Mouse (Mus musculus) liver, postnatal 0 days (tissue): ENCODE measurements around the gene Opa3. TPM values are rescaled to one million over a fixed set of nuclear protein-coding genes. Genes with fewer than 3 reads are reported as not detected.

Experiments
- ATAC-seq: fragments of 200-750 bp; cut with Nextera tagmentation; 2 replicates; pipeline ENCODE4 v1.8.0; 2017; ENCODE audit warnings: mild to moderate bottlenecking, moderate library complexity
- DNase-seq: peaks from one replicate; pipeline ENCODE4 v3.0.0-alpha.2; 2016
- H3K27ac ChIP-seq: fragments of 300-500 bp; sonication (generic); 2 replicates; pipeline ENCODE4 v1.5.1; 2014; ENCODE audit warnings: antibody characterized with exemption, moderate library complexity, mild to moderate bottlenecking, low read depth
- H3K27me3 ChIP-seq: fragments of 300-500 bp; sonication (generic); 2 replicates; pipeline ENCODE4 v1.6.1; 2014; ENCODE audit warnings: low read length, control low read depth, mixed read lengths; ENCODE audit not compliant: insufficient read depth
- H3K36me3 ChIP-seq: fragments of 300-500 bp; sonication (generic); replicated peaks from 2 replicates; pipeline ENCODE4 v1.6.1; 2014; ENCODE audit warnings: mild to moderate bottlenecking, control low read depth, low read length, moderate library complexity, mixed read lengths; ENCODE audit not compliant: insufficient read depth
- H3K4me1 ChIP-seq: fragments of 300-500 bp; sonication (generic); 2 replicates; pipeline ENCODE4 v1.6.1; 2014; ENCODE audit warnings: antibody characterized with exemption, mild to moderate bottlenecking, control low read depth; ENCODE audit not compliant: insufficient read depth
- H3K4me2 ChIP-seq: fragments of 300-500 bp; sonication (generic); 2 replicates; pipeline ENCODE4 v1.6.1; 2014; ENCODE audit warnings: low read depth, mild to moderate bottlenecking, low read length, moderate library complexity, mixed read lengths
- H3K4me3 ChIP-seq: fragments of 300-500 bp; sonication (generic); 2 replicates; pipeline ENCODE4 v1.5.1; 2014; ENCODE audit warnings: low read depth, low read length
- H3K9ac ChIP-seq: fragments of 300-500 bp; sonication (generic); replicated peaks from 2 replicates; pipeline ENCODE4 v1.6.1; 2014; ENCODE audit warnings: mild to moderate bottlenecking, moderate library complexity
- H3K9me3 ChIP-seq: fragments of 300-500 bp; sonication (generic); 2 replicates; pipeline ENCODE4 v1.6.1; 2016; ENCODE audit warnings: mild to moderate bottlenecking, control low read depth, low read length, mixed read lengths
- CTCF ChIP-seq: sonication (generic); IDR thresholded peaks from 2 replicates; pipeline ENCODE4 v1.5.1; 2016; ENCODE audit warnings: antibody characterized with exemption, low read depth
- EP300 ChIP-seq: IDR thresholded peaks from 2 replicates; pipeline ENCODE4 v1.6.1; 2016; ENCODE audit warnings: antibody characterized with exemption, low read depth, mild to moderate bottlenecking
- WGBS: fragments of 180-500 bp; shearing (Covaris S2); extraction: QIAGEN DNeasy Blood & Tissue Kit; methylation state at CpG from one replicate; pipeline ENCODE4 v1.1.7; 2014; ENCODE audit not compliant: insufficient replicate concordance; 5-methylcytosine and 5-hydroxymethylcytosine counted together
- polyA plus RNA-seq: library from polyadenylated mRNA; unstranded; fragments of >200 nt; fragmentation: Nextera tagmentation; extraction: Ambion mirVana; gene quantifications from 2 replicates; pipeline ENCODE4 v1.2.1, GENCODE M21; 2015

The Opa3 gene
- polyA plus RNA-seq, 1 experiment from 2014 or later: 9.7 TPM

GRCm38 (mm10) chr7:19236411-19236810, 8.3 kb downstream of the Opa3 start:
- Histone ChIP-seq H3K9ac (no peak overlapping the region), H3K9me3 (no peaks in the 10 kb centered on the region), H3K36me3 (peaks cover 4% of the 10 kb centered on the region; the same call in 1 of the 2 replicates), H3K4me1 (peaks cover 17% of the 10 kb centered on the region; the same call in 1 of the 2 replicates), H3K27me3 (no peaks in the 10 kb centered on the region), H3K4me3 (no peak overlapping the region), H3K4me2 (no peak overlapping the region), H3K27ac (no peak overlapping the region)
- ATAC-seq (no peak), DNase-seq (no peak)
- TF ChIP-seq EP300: no peak
- no peak for TF ChIP-seq CTCF
- WGBS: 68% methylated on average over 2 of the region's 2 CpGs

- Histone ChIP-seq H3K4me1 (peaks cover 14% of the 10 kb centered on the region; the same call in 1 of the 2 replicates), H3K9ac (no peak overlapping the region), H3K27ac (no peak overlapping the region), H3K4me2 (no peak overlapping the region), H3K9me3 (no peaks in the 10 kb centered on the region), H3K36me3 (peaks cover 3% of the 10 kb centered on the region; the same call in 1 of the 2 replicates), H3K27me3 (no peaks in the 10 kb centered on the region), H3K4me3 (no peak overlapping the region)
- no peak for ATAC-seq
- WGBS: 98% methylated on average over 4 of the region's 4 CpGs
- DNase-seq: no peak
- TF ChIP-seq CTCF (no peak), EP300 (no peak)
Measured at GRCm38 (mm10) chr7:19238344-19238743, 10.2 kb downstream of the Opa3 start.

GRCm38 (mm10) chr7:19239423-19239822, 11.3 kb downstream of the Opa3 start:
- Histone ChIP-seq H3K4me3 (no peak overlapping the region), H3K27ac (no peak overlapping the region)
- peak; percentile 92 for ATAC-seq

GRCm38 (mm10) chr7:19239986-19240385, 11.9 kb downstream of the Opa3 start:
- TF ChIP-seq EP300 (no peak), CTCF (no peak)
- no peak overlapping the region for H3K27ac ChIP-seq
- H3K4me1 ChIP-seq: peaks cover 10% of the 10 kb centered on the region
- no peaks in the 10 kb centered on the region for H3K27me3 ChIP-seq
- peaks cover 4% of the 10 kb centered on the region; the same call in 1 of the 2 replicates for H3K36me3 ChIP-seq
- no peak overlapping the region for H3K9ac ChIP-seq
- ATAC-seq (peak; percentile 79), DNase-seq (no peak)
- peak overlapping the region; percentile 40; the same call in 1 of the 2 replicates for H3K4me2 ChIP-seq
- 42% methylated on average over 2 of the region's 4 CpGs for WGBS
- no peak overlapping the region for H3K4me3 ChIP-seq
- no peaks in the 10 kb centered on the region for H3K9me3 ChIP-seq

More at GRCm38 (mm10) chr7:19239423-19239822, 11.3 kb downstream of the Opa3 start:
- TF ChIP-seq CTCF: peak; percentile 98
- TF ChIP-seq EP300: no peak
- peak overlapping the region; percentile 40; the same call in 1 of the 2 replicates for H3K4me2 ChIP-seq
- H3K27me3 ChIP-seq: no peaks in the 10 kb centered on the region
- peak; percentile 92 for DNase-seq
- H3K36me3 ChIP-seq: no peaks in the 10 kb centered on the region; the same call in 1 of the 2 replicates
- H3K4me1 ChIP-seq: peaks cover 14% of the 10 kb centered on the region
- no peaks in the 10 kb centered on the region for H3K9me3 ChIP-seq
- WGBS: 0% methylated on average over 1 of the region's 1 CpGs
- no peak overlapping the region for H3K9ac ChIP-seq

GRCm38 (mm10) chr7:19240905-19241463, 12.8 kb downstream of the Opa3 start:
- no peak overlapping the region for H3K27ac ChIP-seq
- 91% methylated on average over 8 of the region's 8 CpGs for WGBS
- H3K4me2 ChIP-seq: no peak overlapping the region
- DNase-seq: no peak
- no peak overlapping the region for H3K4me3 ChIP-seq
- H3K9me3 ChIP-seq: no peaks in the 10 kb centered on the region
- TF ChIP-seq CTCF (no peak), EP300 (no peak)
- peaks cover 13% of the 10 kb centered on the region for H3K36me3 ChIP-seq
- peaks cover 7% of the 10 kb centered on the region for H3K4me1 ChIP-seq
- ATAC-seq: no peak
- H3K9ac ChIP-seq: no peak overlapping the region
- no peaks in the 10 kb centered on the region for H3K27me3 ChIP-seq

GRCm38 (mm10) chr7:19242005-19242404, 13.9 kb downstream of the Opa3 start:
- no peak overlapping the region for H3K9ac ChIP-seq
- ATAC-seq (no peak), DNase-seq (no peak)
- peaks cover 18% of the 10 kb centered on the region for H3K36me3 ChIP-seq
- no peak overlapping the region for H3K27ac ChIP-seq
- TF ChIP-seq CTCF (no peak), EP300 (no peak)
- no peaks in the 10 kb centered on the region for H3K9me3 ChIP-seq
- H3K4me2 ChIP-seq: no peak overlapping the region
- H3K4me1 ChIP-seq: peaks cover 10% of the 10 kb centered on the region
- no peaks in the 10 kb centered on the region for H3K27me3 ChIP-seq
- WGBS: 90% methylated on average over 1 of the region's 1 CpGs
- no peak overlapping the region for H3K4me3 ChIP-seq
